Mouse (Mus musculus) mouse trophoblast stem cell (cell line): ENCODE results near the gene Nono.

Experiments used
- in situ Hi-C, 2 experiments: fragments of 300-500 bp; cut with MseI, MboI; formaldehyde crosslinking; loops; 2 replicates in 1 of 2; 3 replicates in 1 of 2; pipeline ENCODE4 v1.15.1; 2025

Nono gene

GRCm38 (mm10) chrX:101429142-101429949 lies at the start of gene Nono:
TSS of gene Nono (plus strand) at chrX:101429318.
- in situ Hi-C loops, result no loop called here

- in situ Hi-C loops, result no loop called here
Observed at GRCm38 (mm10) chrX:101379744-101380143, 49.4 kb upstream of the Nono start.

- in situ Hi-C loops, result no loop called here
Observed at GRCm38 (mm10) chrX:101383455-101383854, 45.7 kb upstream of the Nono start.

GRCm38 (mm10) chrX:101384439-101385137 lies 44.5 kb upstream of the Nono start:
- in situ Hi-C loops, result no loop called here

GRCm38 (mm10) chrX:101386222-101386621 lies 42.9 kb upstream of the Nono start:
- in situ Hi-C loops, result no loop called here

- in situ Hi-C loops, result no loop called here
Observed at GRCm38 (mm10) chrX:101388866-101389537, 40.1 kb upstream of the Nono start.

GRCm38 (mm10) chrX:101394341-101394740 lies 34.8 kb upstream of the Nono start:
- in situ Hi-C loops, result no loop called here

GRCm38 (mm10) chrX:101396459-101396858 lies 32.7 kb upstream of the Nono start:
- in situ Hi-C loops, result no loop called here

GRCm38 (mm10) chrX:101418946-101419724 lies 10.0 kb upstream of the Nono start:
- in situ Hi-C loops, result no loop called here

- in situ Hi-C loops, result no loop called here
Observed at GRCm38 (mm10) chrX:101419725-101420699, 9.1 kb upstream of the Nono start.

- in situ Hi-C loops, result no loop called here
Observed at GRCm38 (mm10) chrX:101420700-101421095, 8.4 kb upstream of the Nono start, which contains the start of gene Zmym3. TSS of gene Zmym3 (minus strand) at chrX:101420849.

- in situ Hi-C loops, result no loop called here
Observed at GRCm38 (mm10) chrX:101423462-101423861, 5.7 kb upstream of the Nono start.

GRCm38 (mm10) chrX:101427774-101428173 lies 1.3 kb upstream of the Nono start:
- in situ Hi-C loops, result no loop called here

GRCm38 (mm10) chrX:101428785-101429141 lies 355 bp upstream of the Nono start:
- in situ Hi-C loops, result no loop called here

GRCm38 (mm10) chrX:101429976-101430375 lies 858 bp downstream of the Nono start:
- in situ Hi-C loops, result no loop called here

- in situ Hi-C loops, result no loop called here
Observed at GRCm38 (mm10) chrX:101448886-101449475, 19.9 kb downstream of the Nono start, which contains the start of gene Itgb1bp2. TSS of gene Itgb1bp2 (plus strand) at chrX:101449088.

GRCm38 (mm10) chrX:101451147-101451546 lies 22.0 kb downstream of the Nono start:
- in situ Hi-C loops, result no loop called here

- in situ Hi-C loops, result no loop called here
Observed at GRCm38 (mm10) chrX:101451591-101451990, 22.5 kb downstream of the Nono start.

GRCm38 (mm10) chrX:101472202-101472601 lies 43.1 kb downstream of the Nono start:
- in situ Hi-C loops, result no loop called here
